Mouse (Mus musculus): ENCODE measurements at regions not wholly inside any gene's neighbourhood (a gene's known extent, or its start where the extent isn't known, plus 50 kb on each side); places are given as distances from the start of the nearest gene placed in this dataset.

- in situ Hi-C loops (cut with MboI, MseI), result no loop called here
Measured at GRCm38 (mm10) chr15:31087607-31088006, 136.5 kb upstream of the Dap start.

- in situ Hi-C loops (cut with MboI, MseI), result no loop called here
Measured at GRCm38 (mm10) chr15:31091916-31092570, 132.1 kb upstream of the Dap start.

GRCm38 (mm10) chr15:31096206-31096605 is 127.9 kb upstream of the Dap start:
- in situ Hi-C loops (cut with MboI, MseI), result no loop called here

GRCm38 (mm10) chr15:31097301-31097700 is 126.8 kb upstream of the Dap start:
- in situ Hi-C loops (cut with MboI, MseI), result no loop called here

GRCm38 (mm10) chr15:31104743-31105142 is 119.4 kb upstream of the Dap start:
- in situ Hi-C loops (cut with MboI, MseI), result no loop called here

GRCm38 (mm10) chr15:31106907-31107306 is 117.2 kb upstream of the Dap start:
- in situ Hi-C loops (cut with MboI, MseI), result no loop called here

- in situ Hi-C loops (cut with MboI, MseI), result no loop called here
Measured at GRCm38 (mm10) chr15:31113216-31113615, 110.9 kb upstream of the Dap start.

GRCm38 (mm10) chr15:31117338-31117737 is 106.8 kb upstream of the Dap start:
- in situ Hi-C loops (cut with MboI, MseI), result no loop called here

- in situ Hi-C loops (cut with MboI, MseI), result no loop called here
Measured at GRCm38 (mm10) chr15:31120147-31120546, 104.0 kb upstream of the Dap start.

- in situ Hi-C loops (cut with MboI, MseI), result no loop called here
Measured at GRCm38 (mm10) chr15:31125784-31126183, 98.3 kb upstream of the Dap start.

GRCm38 (mm10) chr15:31126999-31127398 is 97.1 kb upstream of the Dap start:
- in situ Hi-C loops (cut with MboI, MseI), result no loop called here

- in situ Hi-C loops (cut with MboI, MseI), result no loop called here
Measured at GRCm38 (mm10) chr15:31134891-31135290, 89.2 kb upstream of the Dap start.

GRCm38 (mm10) chr15:31138637-31139036 is 85.5 kb upstream of the Dap start:
- in situ Hi-C loops (cut with MboI, MseI), result no loop called here

GRCm38 (mm10) chr15:31141750-31142149 is 82.4 kb upstream of the Dap start:
- in situ Hi-C loops (cut with MboI, MseI), result no loop called here

- in situ Hi-C loops (cut with MboI, MseI), result no loop called here
Measured at GRCm38 (mm10) chr15:31148251-31149145, 75.6 kb upstream of the Dap start.

- in situ Hi-C loops (cut with MboI, MseI), result no loop called here
Measured at GRCm38 (mm10) chr15:31149855-31150254, 74.3 kb upstream of the Dap start.

- in situ Hi-C loops (cut with MboI, MseI), result no loop called here
Measured at GRCm38 (mm10) chr15:31150546-31151471, 73.3 kb upstream of the Dap start.

GRCm38 (mm10) chr15:31155141-31155540 is 69.0 kb upstream of the Dap start:
- in situ Hi-C loops (cut with MboI, MseI), result no loop called here

- in situ Hi-C loops (cut with MboI, MseI), result loop anchor here (5.0 kb wide), 1 partner anchor 96 kb away; no protein-coding TSS in a partner anchor
Measured at GRCm38 (mm10) chr15:31166543-31167105, 57.5 kb upstream of the Dap start.

GRCm38 (mm10) chr15:31167506-31167905 is 56.6 kb upstream of the Dap start:
- in situ Hi-C loops (cut with MboI, MseI), result loop anchor here (5.0 kb wide), 1 partner anchor 95 kb away; no protein-coding TSS in a partner anchor

GRCm38 (mm10) chr15:31168191-31168590 is 55.9 kb upstream of the Dap start:
- in situ Hi-C loops (cut with MboI, MseI), result loop anchor here (5.0 kb wide), 1 partner anchor 94 kb away; no protein-coding TSS in a partner anchor

Data from T-helper 1 cell (primary cell).